Mouse (Mus musculus) liver, embryonic 14.5 days (tissue): ENCODE results near the gene Ppp2r5b. TPM values are rescaled to one million over a fixed set of nuclear protein-coding genes. Genes with fewer than 3 reads are reported as not detected.

Source experiments
- ATAC-seq: fragments of 200-750 bp; cut with Nextera tagmentation; 2 replicates; pipeline ENCODE4 v1.8.0; 2017; ENCODE audit warnings: moderate number of reproducible peaks, mild to moderate bottlenecking, moderate library complexity; ENCODE audit not compliant: insufficient read depth
- DNase-seq, 3 experiments: peaks; one replicate each; pipeline ENCODE4 v3.0.0-alpha.2; 2012 to 2013; ENCODE audit warnings: low read depth in 3 of 3, low spot score in 3 of 3
- H3K27ac ChIP-seq: fragments of 300-500 bp; sonication (generic); 2 replicates; pipeline ENCODE4 v1.5.1; 2014; ENCODE audit warnings: moderate library complexity, mild to moderate bottlenecking, control low read depth, inconsistent platforms
- H3K27me3 ChIP-seq: fragments of 300-500 bp; sonication (generic); 2 replicates; pipeline ENCODE4 v1.6.1; 2014; ENCODE audit warnings: mild to moderate bottlenecking, low read length, moderate library complexity; ENCODE audit not compliant: control insufficient read depth, insufficient read depth
- H3K36me3 ChIP-seq: fragments of 300-500 bp; sonication (generic); replicated peaks from 2 replicates; pipeline ENCODE4 v1.6.1; 2014; ENCODE audit warnings: low read depth; ENCODE audit not compliant: control insufficient read depth, insufficient read depth
- H3K4me1 ChIP-seq, 2 experiments: fragments of 200-500 bp in 1 of 2; fragments of 300-500 bp in 1 of 2; sonication (generic) in 1 of 2; replicated peaks; 2 replicates each; pipeline ENCODE4 v1.6.1; 2012 to 2014; ENCODE audit warnings: antibody characterized with exemption in 1 of 2, inconsistent platforms in 1 of 2, low read length in 1 of 2; ENCODE audit not compliant: control insufficient read depth in 2 of 2, insufficient read depth in 2 of 2
- H3K4me2 ChIP-seq: fragments of 300-500 bp; sonication (generic); 2 replicates; pipeline ENCODE4 v1.6.1; 2014; ENCODE audit warnings: low read depth, mild to moderate bottlenecking, control low read depth, moderate library complexity
- H3K4me3 ChIP-seq, 2 experiments: fragments of 200-500 bp in 1 of 2; fragments of 300-500 bp in 1 of 2; sonication (generic) in 1 of 2; 2 replicates each; pipeline ENCODE4 v1.5.1; 2012 to 2014; ENCODE audit warnings: low read depth in 2 of 2, low read length in 2 of 2, mild to moderate bottlenecking in 2 of 2, control low read depth in 1 of 2, inconsistent platforms in 1 of 2, moderate library complexity in 1 of 2; ENCODE audit not compliant: insufficient read depth in 1 of 2
- H3K9ac ChIP-seq: fragments of 300-500 bp; sonication (generic); replicated peaks from 2 replicates; pipeline ENCODE4 v1.6.1; 2014; ENCODE audit warnings: mild to moderate bottlenecking, control low read depth, moderate library complexity
- H3K9me3 ChIP-seq: fragments of 300-500 bp; sonication (generic); 2 replicates; pipeline ENCODE4 v1.6.1; 2016; ENCODE audit warnings: low read length, mixed read lengths; ENCODE audit not compliant: control insufficient read depth
- CTCF ChIP-seq: IDR thresholded peaks from 2 replicates; pipeline ENCODE4 v1.5.1; 2016; ENCODE audit warnings: antibody characterized with exemption, low read depth, control low read depth
- EP300 ChIP-seq: IDR thresholded peaks from 2 replicates; pipeline ENCODE4 v1.6.1; 2016; ENCODE audit warnings: antibody characterized with exemption, low read depth
- whole genome bisulfite sequencing: fragments of 180-500 bp; shearing (Covaris S2); extraction: QIAGEN DNeasy Blood & Tissue Kit; methylation state at CpG from one replicate; pipeline ENCODE4 v1.1.7; 2014; ENCODE audit not compliant: insufficient replicate concordance; 5-methylcytosine and 5-hydroxymethylcytosine counted together
- polyA plus RNA-seq, 2 experiments: library from polyadenylated mRNA; depleted of rRNA in 1 of 2; stranded (reverse) in 1 of 2; unstranded in 1 of 2; fragments of >200 nt; fragmentation: Nextera tagmentation in 1 of 2; extraction: Ambion mirVana in 1 of 2; gene quantifications; 2 replicates each; pipeline versions ENCODE4 v1.2.1 to v1.2.3; 2012 to 2014

Gene Ppp2r5b
- polyA plus RNA-seq, 2 experiments: 2.5 to 3.2 TPM

DNA sequence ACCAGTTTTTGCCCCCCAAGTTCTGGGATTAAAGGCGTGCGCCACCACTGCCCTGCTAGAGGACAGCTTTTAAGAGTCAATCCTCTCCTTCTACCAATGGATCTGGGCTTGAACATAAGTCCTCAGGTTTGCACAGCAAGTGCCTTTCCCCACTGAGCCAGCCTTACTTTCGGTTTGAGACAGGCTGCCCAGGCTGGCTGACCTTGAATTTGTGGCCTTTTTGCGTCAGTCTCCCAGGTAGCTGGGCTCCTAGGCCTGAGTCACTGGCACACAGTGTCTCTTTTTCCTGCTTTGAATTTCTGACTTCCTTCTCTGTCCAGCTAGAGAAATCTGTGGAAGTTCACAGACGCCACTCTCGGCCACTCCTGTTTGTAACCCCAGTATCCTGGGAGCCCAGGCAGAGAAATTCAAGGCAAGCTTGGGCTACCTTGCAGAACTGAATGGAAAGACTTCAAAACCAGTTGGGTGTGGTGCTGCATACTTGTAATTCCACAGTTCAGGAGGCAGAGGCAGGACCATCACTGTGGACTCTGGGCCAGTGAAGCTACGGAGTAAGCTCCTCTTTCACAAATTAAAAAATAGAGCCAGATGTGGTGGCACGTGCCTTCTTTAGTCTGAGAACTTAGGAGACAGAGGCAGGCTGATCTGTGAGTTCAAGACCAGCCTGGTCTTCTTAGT, 34.3 kb upstream of the Ppp2r5b start:
- no peak overlapping the region for H3K27ac ChIP-seq
- no peaks in the 10 kb centered on the region for H3K9me3 ChIP-seq
- TF ChIP-seq EP300 (no peak), CTCF (no peak)
- no peak overlapping the region for H3K9ac ChIP-seq
- no peaks in the 10 kb centered on the region for H3K27me3 ChIP-seq
- H3K4me3 ChIP-seq: no peak overlapping the region
- ATAC-seq (no peak), DNase-seq (no peak)
- WGBS: 75% methylated on average over 8 of the region's 8 CpGs
- H3K4me2 ChIP-seq: no peak overlapping the region
- no peaks in the 10 kb centered on the region; a peak in 1 of 4 replicates for H3K4me1 ChIP-seq
- H3K36me3 ChIP-seq: no peaks in the 10 kb centered on the region

DNA sequence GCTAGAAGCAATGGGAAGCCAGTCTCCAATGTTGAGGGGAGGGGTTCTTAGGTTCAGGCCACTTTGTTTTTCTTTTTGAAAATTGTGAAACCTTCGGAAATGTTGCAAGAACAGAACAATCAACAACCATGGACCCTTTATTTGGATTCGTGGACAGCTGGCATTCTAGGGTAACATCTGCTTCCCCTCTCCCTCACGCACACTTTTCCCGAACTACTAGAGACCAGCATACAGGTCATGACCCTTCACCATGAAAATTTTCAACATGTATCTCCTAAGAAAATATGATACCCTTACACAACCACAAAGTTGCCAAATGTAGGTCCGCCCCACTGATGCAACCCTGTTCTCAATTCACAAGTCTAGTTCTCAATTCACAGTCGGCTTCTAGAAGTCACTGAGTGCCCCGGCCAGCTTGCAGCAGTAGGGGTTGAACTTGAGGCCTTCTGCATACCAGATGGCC, 33.0 kb upstream of the Ppp2r5b start:
- H3K4me3 ChIP-seq: no peak overlapping the region
- no peaks in the 10 kb centered on the region; a peak in 1 of 4 replicates for H3K4me1 ChIP-seq
- H3K9me3 ChIP-seq: no peaks in the 10 kb centered on the region
- DNase-seq (no peak), ATAC-seq (no peak)
- H3K9ac ChIP-seq: no peak overlapping the region
- no peak for TF ChIP-seq EP300
- TF ChIP-seq CTCF: no peak
- H3K4me2 ChIP-seq: no peak overlapping the region
- H3K27me3 ChIP-seq: no peaks in the 10 kb centered on the region
- WGBS: 61% methylated on average over 7 of the region's 7 CpGs
- H3K36me3 ChIP-seq: no peaks in the 10 kb centered on the region
- no peak overlapping the region for H3K27ac ChIP-seq

DNA sequence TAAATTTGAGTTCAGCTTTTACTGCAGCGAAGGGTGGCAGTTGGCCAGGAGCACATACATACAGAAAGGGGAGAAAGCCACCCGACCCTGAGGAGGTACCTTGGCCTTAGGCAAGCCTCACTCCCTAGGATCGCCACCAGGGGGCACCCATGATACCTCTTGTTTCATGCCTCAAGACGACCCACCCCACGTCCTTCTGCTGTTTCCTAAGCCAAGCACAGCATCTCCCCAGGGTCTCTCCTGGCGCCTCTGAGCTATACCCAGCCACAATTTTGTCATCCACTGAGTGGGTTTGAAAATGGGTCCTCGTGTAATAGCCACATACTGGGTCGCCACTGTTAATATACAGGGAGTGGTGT, 32.5 kb upstream of the Ppp2r5b start:
- Histone ChIP-seq H3K4me2 (no peak overlapping the region), H3K4me3 (no peak overlapping the region), H3K27ac (no peak overlapping the region), H3K4me1 (no peaks in the 10 kb centered on the region; a peak in 1 of 4 replicates), H3K9me3 (no peaks in the 10 kb centered on the region), H3K36me3 (no peaks in the 10 kb centered on the region), H3K9ac (no peak overlapping the region), H3K27me3 (no peaks in the 10 kb centered on the region)
- ATAC-seq (peak; percentile 47; the same call in 1 of the 2 replicates), DNase-seq (peak; percentile 70 to 77 (median 71))
- TF ChIP-seq CTCF (peak; percentile 97), EP300 (no peak)
- WGBS: 13% methylated on average over 8 of the region's 8 CpGs

DNA sequence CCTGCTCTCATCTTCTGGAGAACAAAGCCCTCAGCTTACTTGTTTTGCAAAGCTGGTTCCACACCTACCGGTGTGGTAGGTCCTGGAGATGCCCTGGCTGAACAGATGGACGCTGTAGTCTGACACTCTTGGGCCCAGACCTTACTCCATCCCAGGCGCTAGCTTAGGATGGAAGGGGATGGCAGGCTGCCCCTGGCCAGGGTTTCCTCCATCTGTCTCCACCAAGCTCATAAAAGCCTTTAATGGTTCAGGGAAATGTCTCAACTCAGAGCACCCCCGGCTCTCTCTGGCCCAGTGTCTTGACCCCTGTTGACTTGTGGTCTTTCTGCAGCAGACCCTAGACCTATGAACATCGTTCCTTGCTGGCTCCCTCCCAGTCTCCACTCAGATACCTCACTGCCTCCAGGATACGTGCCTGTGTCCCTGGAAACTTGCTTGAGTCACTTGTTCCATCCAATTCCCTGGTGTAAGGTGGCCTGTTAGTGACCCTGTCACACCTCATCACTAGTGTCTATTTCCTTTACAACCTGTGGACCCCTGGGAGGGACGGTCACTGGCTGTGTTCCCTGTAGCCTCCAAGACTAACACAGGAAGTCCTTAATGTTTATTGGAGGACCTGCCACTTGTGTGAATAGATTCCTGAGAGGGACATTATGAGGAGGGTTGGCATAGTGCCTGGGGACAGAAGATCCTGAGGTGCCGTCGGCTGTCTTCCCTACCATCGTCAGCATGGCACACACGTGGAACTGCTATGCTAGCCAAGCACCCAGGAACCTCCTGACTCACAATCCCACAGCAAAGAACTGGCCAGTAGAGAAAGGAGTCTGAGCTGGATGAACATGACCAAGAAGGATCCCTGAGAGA, 31.9 kb upstream of the Ppp2r5b start:
- WGBS: 50% methylated on average over 11 of the region's 11 CpGs
- peaks cover 0 to 3% of the 10 kb centered on the region in 2 experiments; a peak in 1 of 4 replicates for H3K4me1 ChIP-seq
- DNase-seq (no peak), ATAC-seq (no peak)
- H3K36me3 ChIP-seq: no peaks in the 10 kb centered on the region
- H3K9me3 ChIP-seq: no peaks in the 10 kb centered on the region
- no peaks in the 10 kb centered on the region for H3K27me3 ChIP-seq
- H3K4me2 ChIP-seq: no peak overlapping the region
- no peak overlapping the region for H3K4me3 ChIP-seq
- no peak overlapping the region for H3K27ac ChIP-seq
- H3K9ac ChIP-seq: no peak overlapping the region
- TF ChIP-seq EP300: no peak
- TF ChIP-seq CTCF: no peak

- Histone ChIP-seq H3K4me2 (no peak overlapping the region), H3K27me3 (no peaks in the 10 kb centered on the region), H3K9me3 (no peaks in the 10 kb centered on the region), H3K4me3 (no peak overlapping the region), H3K27ac (no peak overlapping the region), H3K36me3 (no peaks in the 10 kb centered on the region; the same call in 1 of the 2 replicates), H3K4me1 (peaks cover 0 to 4% of the 10 kb centered on the region in 2 experiments; a peak in 1 of 4 replicates), H3K9ac (no peak overlapping the region)
- WGBS: 46% methylated on average over 6 of the region's 6 CpGs
- TF ChIP-seq EP300: no peak
- peak; percentile 51 for TF ChIP-seq CTCF
- no peak for ATAC-seq
- DNase-seq: no peak
Observed at GRCm38 (mm10) chr19:6265727-6266182, 30.1 kb upstream of the Ppp2r5b start.
